Mouse (Mus musculus): ENCODE measurements around the gene Ankrd16. TPM values are rescaled to one million over a fixed set of nuclear protein-coding genes. Genes with fewer than 3 reads are reported as not detected.

Ankrd16 gene
- polyA plus RNA-seq (2014; fragmentation: Nextera tagmentation; extraction: Ambion mirVana), result 18.7 and 20.1 TPM in 2 replicates

DNA sequence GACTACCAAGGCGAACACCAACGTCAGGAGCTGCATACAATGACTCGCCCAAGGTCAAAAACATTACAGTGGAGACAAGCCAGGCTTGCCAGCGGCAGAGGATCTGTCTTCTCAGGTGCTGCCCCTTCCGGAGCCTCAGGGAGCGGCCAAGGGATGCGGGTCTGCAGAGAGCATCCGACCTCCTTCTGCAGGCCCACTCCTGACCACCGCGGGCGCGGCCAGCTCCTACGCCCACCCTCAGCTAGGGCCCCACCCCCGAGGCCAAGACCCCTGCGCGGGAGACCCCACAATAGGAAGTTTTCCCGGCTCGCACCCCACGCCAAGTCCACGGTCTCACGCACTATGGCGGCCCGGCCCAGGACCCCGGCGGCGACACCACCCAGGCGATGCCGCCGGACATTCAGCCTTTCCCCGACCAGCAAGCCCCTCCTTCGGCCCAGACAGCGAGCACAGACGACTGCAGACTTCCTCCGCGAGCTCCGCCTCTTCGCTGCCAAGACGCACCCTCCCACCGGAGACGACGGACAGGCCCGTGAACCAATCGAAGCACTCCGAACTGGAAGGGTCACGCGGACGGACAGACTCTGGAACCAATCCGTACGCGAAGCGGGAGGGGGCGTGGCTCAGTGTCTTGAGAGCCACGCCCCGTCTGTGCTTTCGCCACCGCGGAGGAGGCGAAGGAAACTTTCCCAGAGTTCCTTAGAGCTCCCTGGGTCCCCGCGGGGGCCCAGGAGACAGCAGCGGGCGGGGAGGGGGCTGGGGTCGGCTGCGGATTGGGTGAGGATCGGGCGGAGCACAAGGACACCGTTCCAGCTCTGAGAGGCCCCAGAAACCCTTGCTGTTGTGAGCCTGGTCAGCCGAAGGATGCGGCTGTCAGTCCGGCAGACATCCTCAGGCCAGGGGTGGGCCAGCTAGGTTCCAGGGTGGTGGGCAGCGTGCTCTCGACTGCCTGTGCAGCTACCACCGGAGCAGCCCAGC, at the start of gene Ankrd16, which contains the start of gene Fbh1:
Ankrd16 (plus strand) TSS at position 786 of the 978 bp plus-strand sequence.
Fbh1 (minus strand) TSS at position 492 of the 978 bp plus-strand sequence.
- Histone ChIP-seq H3K9me3 (ENCODE audit: control insufficient read depth, low read length) (no peaks in the 10 kb centered on the region), H3K9ac (ENCODE audit: low read length) (peak within 1 kb of the TSS; percentile 94), H3K4me3 (ENCODE audit: control insufficient read depth in 1 of 2, insufficient read depth in 1 of 2, low read depth in 1 of 2, low read length in 2 of 2) (peak within 1 kb of the TSS; percentile 90 to 92), H3K4me2 (ENCODE audit: low read length) (peak within 1 kb of the TSS; percentile 81), H3K27ac (replicated peaks in 1 of 2; ENCODE audit: control insufficient read depth in 1 of 2, insufficient read depth in 1 of 2, low read depth in 2 of 2, low read length in 2 of 2) (peak within 1 kb of the TSS; percentile 96 to 98), H3K4me1 (ENCODE audit: control insufficient read depth in 2 of 2, insufficient read depth in 2 of 2, low read length in 2 of 2) (peaks cover 5 to 33% of the 10 kb centered on the region in 2 experiments; a peak in 3 of 4 replicates), H3K27me3 (ENCODE audit: control insufficient read depth, insufficient read depth, low read length) (no peaks in the 10 kb centered on the region), H3K36me3 (ENCODE audit: control insufficient read depth, insufficient read depth, low read length) (peaks cover 29% of the 10 kb centered on the region)
- WGBS, result under 1% methylated on average over 72 of the region's 73 CpGs
- ATAC-seq (ENCODE audit: insufficient number of reproducible peaks, insufficient read depth, low FRiP score, low read depth), result peak; percentile 96

DNA sequence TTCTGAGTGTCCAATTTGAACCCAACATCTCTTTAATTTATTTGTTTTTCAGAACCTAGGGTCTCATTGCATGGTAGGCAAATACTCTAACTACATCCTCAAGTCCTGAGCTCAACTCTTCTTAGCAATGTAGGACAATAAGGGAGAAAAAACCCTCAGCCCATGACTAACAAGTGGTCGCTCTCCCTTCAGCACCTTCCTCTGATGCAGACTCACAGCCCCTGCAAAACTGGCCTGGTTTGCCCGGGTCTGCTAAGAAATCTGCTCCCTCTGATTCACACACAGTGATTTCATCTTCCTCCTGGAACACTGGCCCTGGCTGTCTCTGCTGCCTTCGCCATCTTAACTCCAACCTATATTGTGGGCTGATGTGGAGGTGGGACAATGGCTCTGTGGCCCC, 48.6 kb upstream of the Ankrd16 start:
- Histone ChIP-seq H3K27me3 (ENCODE audit: control insufficient read depth, insufficient read depth, low read length) (no peaks in the 10 kb centered on the region), H3K4me3 (ENCODE audit: control insufficient read depth in 1 of 2, insufficient read depth in 1 of 2, low read depth in 1 of 2, low read length in 2 of 2) (no peak overlapping the region), H3K4me1 (ENCODE audit: control insufficient read depth in 2 of 2, insufficient read depth in 2 of 2, low read length in 2 of 2) (no peaks in the 10 kb centered on the region), H3K4me2 (ENCODE audit: low read length) (no peak overlapping the region), H3K36me3 (ENCODE audit: control insufficient read depth, insufficient read depth, low read length) (peaks cover 22% of the 10 kb centered on the region), H3K9me3 (ENCODE audit: control insufficient read depth, low read length) (no peaks in the 10 kb centered on the region), H3K9ac (ENCODE audit: low read length) (no peak overlapping the region), H3K27ac (replicated peaks in 1 of 2; ENCODE audit: control insufficient read depth in 1 of 2, insufficient read depth in 1 of 2, low read depth in 2 of 2, low read length in 2 of 2) (no peak overlapping the region)
- 58% methylated on average over 3 of the region's 3 CpGs for WGBS
- no peak for ATAC-seq (ENCODE audit: insufficient number of reproducible peaks, insufficient read depth, low FRiP score, low read depth)

DNA sequence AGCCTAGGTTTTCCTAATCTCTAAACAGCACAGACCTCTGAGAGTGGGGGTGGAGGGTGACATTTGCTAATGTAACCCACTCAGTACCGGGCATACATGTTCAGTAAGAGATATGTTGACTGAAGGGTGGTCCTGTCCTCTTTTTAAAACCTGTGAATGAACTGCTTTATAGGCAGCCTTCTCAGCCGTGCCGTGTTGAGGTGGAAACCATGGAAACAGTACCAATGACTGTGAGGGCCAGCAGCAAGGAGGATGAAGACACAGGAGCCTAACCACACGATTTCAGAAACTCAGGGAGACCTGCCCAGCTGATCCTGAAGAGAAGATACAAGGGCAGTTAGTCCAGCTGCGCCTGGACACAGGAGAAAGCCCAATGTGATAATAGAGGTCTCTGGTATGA, 44.7 kb upstream of the Ankrd16 start:
- no peak for ATAC-seq (ENCODE audit: insufficient number of reproducible peaks, insufficient read depth, low FRiP score, low read depth)
- no peak overlapping the region for H3K4me2 ChIP-seq (ENCODE audit: low read length)
- H3K27me3 ChIP-seq (ENCODE audit: control insufficient read depth, insufficient read depth, low read length), result no peaks in the 10 kb centered on the region
- no peaks in the 10 kb centered on the region for H3K9me3 ChIP-seq (ENCODE audit: control insufficient read depth, low read length)
- H3K4me3 ChIP-seq (ENCODE audit: control insufficient read depth in 1 of 2, insufficient read depth in 1 of 2, low read depth in 1 of 2, low read length in 2 of 2), result no peak overlapping the region
- WGBS, result 68% methylated on average over 5 of the region's 5 CpGs
- H3K9ac ChIP-seq (ENCODE audit: low read length), result no peak overlapping the region
- peaks cover 10% of the 10 kb centered on the region; the same call in 1 of the 2 replicates for H3K36me3 ChIP-seq (ENCODE audit: control insufficient read depth, insufficient read depth, low read length)
- H3K4me1 ChIP-seq (ENCODE audit: control insufficient read depth in 2 of 2, insufficient read depth in 2 of 2, low read length in 2 of 2), result no peaks in the 10 kb centered on the region
- no peak overlapping the region for H3K27ac ChIP-seq (replicated peaks in 1 of 2; ENCODE audit: control insufficient read depth in 1 of 2, insufficient read depth in 1 of 2, low read depth in 2 of 2, low read length in 2 of 2)

GRCm38 (mm10) chr2:11735853-11736252, 41.8 kb upstream of the Ankrd16 start:
- WGBS, result 84% methylated on average over 6 of the region's 6 CpGs
- Histone ChIP-seq H3K36me3 (ENCODE audit: control insufficient read depth, insufficient read depth, low read length) (peaks cover 29% of the 10 kb centered on the region), H3K4me2 (ENCODE audit: low read length) (no peak overlapping the region), H3K27me3 (ENCODE audit: control insufficient read depth, insufficient read depth, low read length) (no peaks in the 10 kb centered on the region), H3K4me1 (ENCODE audit: control insufficient read depth in 2 of 2, insufficient read depth in 2 of 2, low read length in 2 of 2) (no peaks in the 10 kb centered on the region), H3K27ac (replicated peaks in 1 of 2; ENCODE audit: control insufficient read depth in 1 of 2, insufficient read depth in 1 of 2, low read depth in 2 of 2, low read length in 2 of 2) (no peak overlapping the region), H3K9me3 (ENCODE audit: control insufficient read depth, low read length) (no peaks in the 10 kb centered on the region), H3K4me3 (ENCODE audit: control insufficient read depth in 1 of 2, insufficient read depth in 1 of 2, low read depth in 1 of 2, low read length in 2 of 2) (no peak overlapping the region), H3K9ac (ENCODE audit: low read length) (no peak overlapping the region)
- ATAC-seq (ENCODE audit: insufficient number of reproducible peaks, insufficient read depth, low FRiP score, low read depth), result no peak

DNA sequence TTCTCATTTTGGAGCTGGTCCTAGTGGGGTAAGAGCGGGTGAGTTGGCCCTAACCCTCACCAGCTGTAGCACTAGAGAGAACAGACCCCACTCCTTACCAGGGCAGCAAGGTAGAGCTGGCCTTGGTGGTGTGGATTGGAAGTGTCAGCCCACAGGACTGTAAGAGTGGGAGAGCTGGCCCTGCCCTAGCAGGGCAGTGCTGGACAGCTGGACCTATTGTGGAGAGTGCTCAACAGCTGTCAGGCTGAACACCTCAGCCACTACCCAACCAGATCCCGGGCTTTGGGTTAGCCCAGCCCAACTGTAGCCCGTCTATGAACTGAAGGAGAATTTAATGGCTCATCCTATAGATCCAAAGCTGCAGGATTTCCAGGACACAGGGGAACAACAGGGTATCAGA, 38.9 kb upstream of the Ankrd16 start:
- Histone ChIP-seq H3K27me3 (ENCODE audit: control insufficient read depth, insufficient read depth, low read length) (no peaks in the 10 kb centered on the region), H3K4me2 (ENCODE audit: low read length) (no peak overlapping the region), H3K36me3 (ENCODE audit: control insufficient read depth, insufficient read depth, low read length) (peaks cover 55% of the 10 kb centered on the region), H3K9ac (ENCODE audit: low read length) (no peak overlapping the region), H3K9me3 (ENCODE audit: control insufficient read depth, low read length) (no peaks in the 10 kb centered on the region), H3K4me1 (ENCODE audit: control insufficient read depth in 2 of 2, insufficient read depth in 2 of 2, low read length in 2 of 2) (no peaks in the 10 kb centered on the region), H3K4me3 (ENCODE audit: control insufficient read depth in 1 of 2, insufficient read depth in 1 of 2, low read depth in 1 of 2, low read length in 2 of 2) (no peak overlapping the region), H3K27ac (replicated peaks in 1 of 2; ENCODE audit: control insufficient read depth in 1 of 2, insufficient read depth in 1 of 2, low read depth in 2 of 2, low read length in 2 of 2) (no peak overlapping the region)
- no peak for ATAC-seq (ENCODE audit: insufficient number of reproducible peaks, insufficient read depth, low FRiP score, low read depth)
- WGBS, result 86% methylated on average over 3 of the region's 3 CpGs

- H3K4me1 ChIP-seq (ENCODE audit: control insufficient read depth in 2 of 2, insufficient read depth in 2 of 2, low read length in 2 of 2), result no peaks in the 10 kb centered on the region
- ATAC-seq (ENCODE audit: insufficient number of reproducible peaks, insufficient read depth, low FRiP score, low read depth), result no peak
- peaks cover 59% of the 10 kb centered on the region for H3K36me3 ChIP-seq (ENCODE audit: control insufficient read depth, insufficient read depth, low read length)
- no peak overlapping the region for H3K27ac ChIP-seq (replicated peaks in 1 of 2; ENCODE audit: control insufficient read depth in 1 of 2, insufficient read depth in 1 of 2, low read depth in 2 of 2, low read length in 2 of 2)
- 95% methylated on average over 4 of the region's 4 CpGs for WGBS
- no peaks in the 10 kb centered on the region for H3K9me3 ChIP-seq (ENCODE audit: control insufficient read depth, low read length)
- H3K4me3 ChIP-seq (ENCODE audit: control insufficient read depth in 1 of 2, insufficient read depth in 1 of 2, low read depth in 1 of 2, low read length in 2 of 2), result no peak overlapping the region
- no peak overlapping the region for H3K4me2 ChIP-seq (ENCODE audit: low read length)
- H3K9ac ChIP-seq (ENCODE audit: low read length), result no peak overlapping the region
- H3K27me3 ChIP-seq (ENCODE audit: control insufficient read depth, insufficient read depth, low read length), result no peaks in the 10 kb centered on the region
These were observed 38.1 kb upstream of the Ankrd16 start for GRCm38 (mm10) chr2:11739516-11740051.

- no peak overlapping the region for H3K4me3 ChIP-seq (ENCODE audit: control insufficient read depth in 1 of 2, insufficient read depth in 1 of 2, low read depth in 1 of 2, low read length in 2 of 2)
- no peaks in the 10 kb centered on the region for H3K9me3 ChIP-seq (ENCODE audit: control insufficient read depth, low read length)
- no peak overlapping the region for H3K27ac ChIP-seq (replicated peaks in 1 of 2; ENCODE audit: control insufficient read depth in 1 of 2, insufficient read depth in 1 of 2, low read depth in 2 of 2, low read length in 2 of 2)
- no peaks in the 10 kb centered on the region for H3K27me3 ChIP-seq (ENCODE audit: control insufficient read depth, insufficient read depth, low read length)
- H3K4me1 ChIP-seq (ENCODE audit: control insufficient read depth in 2 of 2, insufficient read depth in 2 of 2, low read length in 2 of 2), result no peaks in the 10 kb centered on the region
- no peak overlapping the region for H3K9ac ChIP-seq (ENCODE audit: low read length)
- ATAC-seq (ENCODE audit: insufficient number of reproducible peaks, insufficient read depth, low FRiP score, low read depth), result no peak
- 88% methylated on average over 4 of the region's 4 CpGs for WGBS
- no peak overlapping the region for H3K4me2 ChIP-seq (ENCODE audit: low read length)
- peaks cover 100% of the 10 kb centered on the region for H3K36me3 ChIP-seq (ENCODE audit: control insufficient read depth, insufficient read depth, low read length)
These were observed 15.1 kb upstream of the Ankrd16 start for GRCm38 (mm10) chr2:11762541-11762940.
